Mouse (Mus musculus) liver, postnatal 0 days (tissue): ENCODE results near the gene Krtap31-1.
"Not testable (repeated sequence)": the region's sequence is repeated elsewhere in the genome, so short reads cannot be mapped to it uniquely, and the experiment has no call there.

ENCODE experiments used
- CTCF ChIP-seq: sonication (generic); IDR thresholded peaks from 2 replicates; pipeline ENCODE4 v1.5.1; 2016; ENCODE audit warnings: antibody characterized with exemption, low read depth
- EP300 ChIP-seq: IDR thresholded peaks from 2 replicates; pipeline ENCODE4 v1.6.1; 2016; ENCODE audit warnings: antibody characterized with exemption, low read depth, mild to moderate bottlenecking

DNA sequence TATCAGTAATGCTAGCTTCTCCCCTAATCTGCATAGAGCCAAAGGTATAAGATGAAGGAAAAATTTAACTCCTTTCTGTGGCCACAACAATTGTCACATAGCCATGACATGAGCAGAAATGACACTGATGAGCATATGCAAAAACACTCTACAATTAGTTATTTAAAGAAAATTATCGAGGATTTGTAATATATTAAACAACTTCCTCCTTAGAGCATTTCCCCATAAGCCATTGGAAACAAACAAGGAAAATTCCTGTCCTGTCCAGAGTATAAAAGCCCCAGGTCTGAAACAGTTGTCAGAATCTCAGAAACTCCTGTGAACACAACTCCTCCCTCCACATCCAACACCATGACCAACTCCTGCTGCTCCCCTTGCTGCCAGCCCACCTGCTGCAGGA lies 43.5 kb upstream of the Krtap31-1 start, which contains the start of gene Gm11559:
- TF ChIP-seq CTCF, EP300: not testable (repeated sequence)
